Mouse (Mus musculus) embryonic fibroblast, embryonic 13.5 days (primary cell): Measurements from ENCODE around the gene Parp11. TPM values are rescaled to one million over a fixed set of nuclear protein-coding genes. Genes with fewer than 3 reads are reported as not detected.
"Not testable (repeated sequence)": the region's sequence is repeated elsewhere in the genome, so short reads cannot be mapped to it uniquely, and the experiment has no call there.

Experiments used
- H3K27ac ChIP-seq: 2 replicates; pipeline ENCODE4 v1.5.1; 2012; ENCODE audit warnings: low read length, control low read depth, inconsistent platforms; ENCODE audit not compliant: insufficient read depth
- H3K4me1 ChIP-seq: 2 replicates; pipeline ENCODE4 v1.6.1; 2011; ENCODE audit warnings: low read length; ENCODE audit not compliant: control insufficient read depth, insufficient read depth
- H3K4me3 ChIP-seq: 2 replicates; pipeline ENCODE4 v1.5.1; 2011; ENCODE audit warnings: mild to moderate bottlenecking, control low read depth, low read length; ENCODE audit not compliant: insufficient read depth
- CTCF ChIP-seq: IDR thresholded peaks from 2 replicates; pipeline ENCODE4 v1.5.1; 2011; ENCODE audit warnings: mild to moderate bottlenecking, control low read depth, low read length, moderate library complexity, borderline replicate concordance; ENCODE audit not compliant: insufficient read depth
- POLR2A ChIP-seq: IDR thresholded peaks from 2 replicates; pipeline ENCODE4 v1.6.1; 2011; ENCODE audit warnings: low read depth, mild to moderate bottlenecking, control low read depth, low read length, moderate library complexity
- polyA plus RNA-seq: library from polyadenylated mRNA; stranded (reverse); fragments of >200 nt; gene quantifications from 2 replicates; pipeline ENCODE4 v1.2.4, GENCODE M21; 2011; ENCODE audit warnings: low read depth; ENCODE audit not compliant: missing spikeins, insufficient read length

Gene Parp11
- polyA plus RNA-seq, 1 experiment = 25.7 TPM

- Histone ChIP-seq H3K4me3 (no peak overlapping the region), H3K4me1 (no peaks in the 10 kb centered on the region), H3K27ac (no peak overlapping the region)
- TF ChIP-seq CTCF (no peak), POLR2A (no peak)
Observed at GRCm38 (mm10) chr6:127495251-127495650, 48.6 kb downstream of the Parp11 start.

GRCm38 (mm10) chr6:127495876-127496275 lies 49.2 kb downstream of the Parp11 start:
- Histone ChIP-seq H3K27ac (no peak overlapping the region), H3K4me1 (no peaks in the 10 kb centered on the region), H3K4me3 (no peak overlapping the region)
- TF ChIP-seq POLR2A (no peak), CTCF (no peak)

- TF ChIP-seq POLR2A (no peak), CTCF (no peak)
- Histone ChIP-seq H3K27ac (no peak overlapping the region), H3K4me3 (no peak overlapping the region), H3K4me1 (no peaks in the 10 kb centered on the region)
Observed at GRCm38 (mm10) chr6:127496841-127497656, 50.4 kb downstream of the Parp11 start.

GRCm38 (mm10) chr6:127500119-127500518 lies 53.5 kb downstream of the Parp11 start:
- TF ChIP-seq POLR2A = no peak
- Histone ChIP-seq H3K4me3 (no peak overlapping the region), H3K4me1 (no peaks in the 10 kb centered on the region), H3K27ac (no peak overlapping the region)

DNA sequence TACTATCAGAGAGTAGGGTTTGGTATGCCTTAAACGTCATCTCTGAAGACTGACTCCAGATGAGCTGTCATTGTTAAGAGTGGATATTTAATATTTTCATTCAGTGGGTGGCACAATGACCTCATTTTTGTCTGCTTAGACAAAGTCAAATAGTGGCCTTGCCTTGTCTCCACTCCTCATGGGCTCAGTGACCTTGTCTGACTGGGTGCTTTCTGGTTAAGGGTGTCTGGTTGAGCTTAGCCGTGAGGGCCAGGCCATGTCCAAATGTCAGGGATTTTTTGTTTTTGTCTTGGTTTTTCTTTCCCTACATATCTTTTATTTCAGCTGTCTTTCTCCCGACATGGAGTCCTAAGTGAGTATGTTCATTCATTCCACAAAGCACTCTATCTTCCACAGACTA lies 54.2 kb downstream of the Parp11 start:
- no peak overlapping the region for H3K27ac ChIP-seq
- TF ChIP-seq POLR2A = no peak
- TF ChIP-seq CTCF = no peak
- no peaks in the 10 kb centered on the region for H3K4me1 ChIP-seq
- H3K4me3 ChIP-seq = no peak overlapping the region

DNA sequence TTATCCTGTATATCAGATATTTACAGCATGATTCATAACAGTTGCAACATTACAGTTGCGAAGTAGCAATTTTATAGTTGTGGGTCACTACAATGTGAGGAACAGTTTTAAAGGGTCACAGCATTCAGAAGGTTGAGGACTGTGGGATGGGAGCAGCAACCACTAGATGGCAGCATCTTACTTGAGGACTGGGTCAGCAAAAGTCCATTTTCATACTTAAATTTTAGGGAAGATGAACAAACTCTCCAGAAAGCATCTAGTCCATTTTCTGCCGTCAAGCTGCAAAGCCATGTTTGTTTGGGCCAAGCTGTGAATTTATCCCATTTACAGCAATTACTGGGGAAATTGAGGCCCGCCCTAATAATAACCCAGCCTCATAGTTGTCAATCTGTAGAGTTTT lies 55.9 kb downstream of the Parp11 start:
- no peak overlapping the region for H3K27ac ChIP-seq
- H3K4me3 ChIP-seq = no peak overlapping the region
- TF ChIP-seq POLR2A = no peak
- peak; percentile 63; the same call in 1 of the 2 replicates for TF ChIP-seq CTCF
- H3K4me1 ChIP-seq = no peaks in the 10 kb centered on the region

GRCm38 (mm10) chr6:127513776-127514175 lies 67.1 kb downstream of the Parp11 start:
- H3K4me3 ChIP-seq, H3K27ac ChIP-seq, H3K4me1 ChIP-seq: not testable (repeated sequence)

DNA sequence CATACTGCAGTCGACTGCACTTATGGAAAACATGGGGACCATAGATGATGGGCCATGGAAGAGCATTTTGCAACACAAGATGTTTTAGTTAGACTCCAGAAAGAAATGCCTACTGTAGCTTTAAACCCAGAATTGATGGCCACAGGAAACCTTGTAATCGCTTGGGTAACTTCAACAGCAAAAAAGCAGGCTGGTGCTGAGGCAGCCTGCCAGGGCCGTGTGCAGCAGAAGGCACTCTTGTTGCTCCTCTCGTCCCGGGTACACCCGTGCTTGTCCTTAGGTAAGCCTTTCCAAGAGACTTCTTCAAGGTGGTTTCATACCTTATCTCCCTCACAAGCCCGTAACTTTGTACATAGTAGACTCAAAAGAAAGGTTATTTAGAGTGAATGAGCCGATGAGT lies 74.5 kb downstream of the Parp11 start:
- no peaks in the 10 kb centered on the region for H3K4me1 ChIP-seq
- TF ChIP-seq CTCF (no peak), POLR2A (no peak)
- no peak overlapping the region for H3K27ac ChIP-seq
- H3K4me3 ChIP-seq = no peak overlapping the region

DNA sequence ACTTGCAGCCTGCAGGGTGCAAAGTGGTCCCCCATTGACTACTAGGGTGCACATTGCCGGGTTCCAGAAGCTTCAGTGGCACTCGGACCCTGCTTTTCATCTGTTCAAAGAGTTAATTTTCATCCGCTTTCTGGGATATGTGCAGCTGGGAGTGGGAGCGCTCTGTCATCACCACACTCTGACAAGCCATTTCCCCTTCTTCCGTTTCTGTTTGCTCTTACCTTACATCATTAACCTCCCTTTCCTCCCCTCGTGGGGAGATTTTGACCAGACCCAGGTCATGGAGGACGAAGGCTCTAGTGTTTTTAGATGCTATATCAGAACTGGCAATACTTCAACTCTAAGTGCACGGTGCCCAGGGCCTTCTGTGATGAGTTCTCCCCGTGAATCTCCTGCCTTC lies 75.7 kb downstream of the Parp11 start:
- Histone ChIP-seq H3K4me3 (no peak overlapping the region), H3K4me1 (no peaks in the 10 kb centered on the region), H3K27ac (no peak overlapping the region)
- TF ChIP-seq POLR2A = no peak
- TF ChIP-seq CTCF = no peak

DNA sequence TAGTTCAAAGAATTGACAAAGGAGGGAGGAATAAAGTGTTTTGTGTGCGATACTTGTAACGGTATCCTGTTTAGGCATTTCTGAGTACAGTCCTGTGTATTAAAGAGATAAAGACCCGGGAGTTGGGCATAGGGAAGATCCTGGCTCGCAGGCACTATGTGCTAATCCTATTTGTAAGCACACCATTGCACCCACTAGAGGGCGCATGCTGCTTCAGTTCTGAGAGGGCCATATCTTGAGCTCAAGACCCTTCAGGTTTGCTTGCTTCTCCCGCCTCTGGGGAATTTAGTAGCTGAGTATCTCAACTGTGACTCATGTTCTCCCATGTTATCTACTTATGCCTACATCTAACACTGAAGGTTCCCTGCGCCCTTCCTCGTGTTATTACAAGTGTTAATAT lies 77.8 kb downstream of the Parp11 start:
- no peak for TF ChIP-seq POLR2A
- TF ChIP-seq CTCF = peak; percentile 68; the same call in 1 of the 2 replicates
- no peak overlapping the region for H3K27ac ChIP-seq
- H3K4me1 ChIP-seq = no peaks in the 10 kb centered on the region
- H3K4me3 ChIP-seq = no peak overlapping the region

DNA sequence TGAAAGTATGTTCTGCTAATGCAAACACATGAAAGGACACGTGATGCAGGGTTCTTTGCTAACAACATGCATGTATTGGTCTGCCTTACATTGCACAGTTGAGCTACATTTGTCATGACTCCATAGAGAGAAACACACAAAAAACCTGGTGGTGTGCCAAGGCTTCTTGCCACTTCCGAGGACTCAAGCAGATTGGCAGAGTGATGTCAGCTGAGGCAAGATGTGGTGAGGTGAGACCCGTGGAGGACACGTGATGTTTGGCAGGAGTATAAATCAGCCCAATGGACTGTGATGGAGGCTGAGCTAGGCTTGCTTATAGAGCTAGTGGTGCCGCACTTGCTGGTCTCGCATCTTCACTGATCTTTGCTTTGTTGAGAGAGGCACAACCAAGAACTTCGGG lies 82.0 kb downstream of the Parp11 start:
- no peak overlapping the region for H3K27ac ChIP-seq
- TF ChIP-seq CTCF (no peak), POLR2A (no peak)
- H3K4me3 ChIP-seq = no peak overlapping the region
- H3K4me1 ChIP-seq = no peaks in the 10 kb centered on the region
